Mouse (Mus musculus) ES-Bruce4 (cell line): Measurements from ENCODE around the gene Tspan17.

Experiments used
- CTCF ChIP-seq: IDR thresholded peaks from one replicate; pipeline ENCODE4 v1.8.1; 2011; ENCODE audit warnings: low read depth, low read length
- EP300 ChIP-seq: IDR thresholded peaks from 2 replicates; pipeline ENCODE4 v1.6.1; 2011; ENCODE audit warnings: low read depth, low read length; ENCODE audit not compliant: insufficient read depth
- POLR2A ChIP-seq: IDR thresholded peaks from one replicate; pipeline ENCODE4 v1.8.1; 2011; ENCODE audit warnings: low read length; ENCODE audit not compliant: insufficient read depth

DNA sequence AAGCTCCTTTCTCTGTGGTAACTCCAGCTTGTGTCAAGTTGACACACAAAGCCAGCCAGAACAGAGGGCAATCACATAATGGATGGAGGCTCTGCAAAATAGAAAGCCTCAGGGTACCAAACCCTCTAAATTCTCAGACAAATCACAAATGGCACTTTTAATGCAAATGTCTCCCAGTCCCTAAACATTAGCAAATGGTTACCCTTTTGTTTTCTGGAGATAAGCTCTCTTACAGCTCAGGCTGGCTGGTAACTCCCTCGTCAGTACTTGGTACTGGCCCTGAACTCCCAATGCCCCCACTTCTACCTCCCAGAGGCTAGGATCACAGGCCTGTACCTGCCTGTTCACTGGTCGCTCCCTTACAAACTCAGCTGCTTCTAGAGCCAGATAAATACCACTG, 5.9 kb upstream of the Tspan17 start:
- TF ChIP-seq POLR2A (no peak), CTCF (no peak), EP300 (peak; percentile 78)
